Mouse (Mus musculus): Measurements from ENCODE around the gene Helt. TPM values are rescaled to one million over a fixed set of nuclear protein-coding genes. Genes with fewer than 3 reads are reported as not detected.

Gene Helt
- polyA plus RNA-seq (2016; fragmentation: Nextera tagmentation; extraction: Ambion mirVana) = not detected in 2 replicates

DNA sequence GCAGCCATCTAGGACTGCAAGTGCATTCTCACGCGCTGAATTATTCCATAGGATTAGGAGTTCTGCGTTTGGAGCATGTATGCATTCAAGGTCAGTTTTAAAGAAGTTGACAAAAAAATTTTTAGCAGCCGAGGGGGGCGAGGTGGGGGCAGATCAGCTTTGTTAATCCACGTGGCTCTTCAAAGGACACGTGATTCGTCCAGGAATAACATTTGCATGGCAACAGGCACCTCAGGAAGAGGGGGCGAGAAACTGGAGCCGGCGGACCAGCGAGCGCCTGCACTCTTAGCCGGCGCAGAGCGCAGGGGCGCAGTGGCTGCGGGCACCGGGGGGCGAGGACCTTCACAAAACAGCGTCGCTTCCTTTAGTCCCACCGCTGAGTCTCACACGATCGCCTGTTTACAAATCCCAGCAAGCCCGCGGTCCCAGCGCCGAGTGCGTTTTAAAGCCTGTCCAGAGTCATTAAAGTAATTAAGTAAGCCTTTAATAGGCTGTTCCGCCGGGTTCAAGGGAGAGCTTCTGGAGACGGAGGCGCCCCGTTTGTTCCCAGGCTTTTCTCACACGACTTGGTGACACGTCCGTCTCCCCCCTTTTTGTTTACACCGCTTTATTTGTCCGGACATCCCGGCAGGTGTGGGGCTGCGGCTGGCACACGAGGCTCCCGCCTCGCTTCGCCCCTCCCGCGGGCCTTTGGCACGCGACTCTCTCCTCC is at the start of gene Helt:
TSS of gene Helt (minus strand) at position 491 of the 712 bp plus-strand sequence.
- H3K27ac ChIP-seq (ENCODE audit: poor library complexity, severe bottlenecking) = no peak within 1 kb of the TSS
- peak within 1 kb of the TSS; percentile 2; the same call in 1 of the 2 replicates for H3K4me3 ChIP-seq
- ATAC-seq (ENCODE audit: insufficient number of reproducible peaks, low FRiP score) = no peak
- peaks cover 11% of the 10 kb centered on the region for H3K4me1 ChIP-seq (replicated peaks)
- WGBS = under 1% methylated on average over 50 of the region's 50 CpGs
- no peak within 1 kb of the TSS for H3K9ac ChIP-seq
- H3K27me3 ChIP-seq (replicated peaks) = peaks cover 95% of the 10 kb centered on the region
- no peaks in the 10 kb centered on the region for H3K36me3 ChIP-seq
- no peaks in the 10 kb centered on the region for H3K9me3 ChIP-seq (replicated peaks)
- H3K4me2 ChIP-seq = peak within 1 kb of the TSS; percentile 25

DNA sequence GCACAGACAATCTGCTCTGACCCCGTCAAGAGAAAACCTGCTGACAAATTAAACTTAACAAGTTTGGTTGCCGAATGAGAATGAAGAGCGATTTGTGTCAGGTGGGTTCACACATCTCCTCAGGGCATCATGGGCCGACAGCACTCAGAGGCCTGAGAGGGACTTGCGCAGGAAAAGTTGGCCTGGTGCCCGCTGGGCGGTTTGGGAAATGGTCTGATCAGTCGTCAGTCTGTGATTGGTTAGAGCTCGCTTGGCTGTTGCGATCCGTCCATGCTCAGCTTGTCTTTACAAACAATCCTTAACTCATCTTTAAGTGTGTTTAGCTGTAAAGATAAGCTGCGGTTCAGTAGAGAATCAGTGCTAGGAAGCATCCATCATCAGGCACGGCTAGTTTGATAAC is 47.8 kb upstream of the Helt start:
- ATAC-seq (ENCODE audit: insufficient number of reproducible peaks, low FRiP score) = 0 out of 2 replicates have a peak, but pooled peaks have one; percentile 48
- no peaks in the 10 kb centered on the region for H3K36me3 ChIP-seq
- no peaks in the 10 kb centered on the region for H3K27me3 ChIP-seq (replicated peaks)
- H3K9ac ChIP-seq = no peak overlapping the region
- H3K9me3 ChIP-seq (replicated peaks) = no peaks in the 10 kb centered on the region
- H3K4me1 ChIP-seq (replicated peaks) = 0 out of 2 replicates have a peak, but pooled peaks cover 8% of the 10 kb centered on the region
- peak overlapping the region; percentile 58 for H3K4me2 ChIP-seq
- H3K4me3 ChIP-seq = peak overlapping the region; percentile 26
- no peak overlapping the region for H3K27ac ChIP-seq (ENCODE audit: poor library complexity, severe bottlenecking)
- WGBS = 34% methylated on average over 13 of the region's 13 CpGs

DNA sequence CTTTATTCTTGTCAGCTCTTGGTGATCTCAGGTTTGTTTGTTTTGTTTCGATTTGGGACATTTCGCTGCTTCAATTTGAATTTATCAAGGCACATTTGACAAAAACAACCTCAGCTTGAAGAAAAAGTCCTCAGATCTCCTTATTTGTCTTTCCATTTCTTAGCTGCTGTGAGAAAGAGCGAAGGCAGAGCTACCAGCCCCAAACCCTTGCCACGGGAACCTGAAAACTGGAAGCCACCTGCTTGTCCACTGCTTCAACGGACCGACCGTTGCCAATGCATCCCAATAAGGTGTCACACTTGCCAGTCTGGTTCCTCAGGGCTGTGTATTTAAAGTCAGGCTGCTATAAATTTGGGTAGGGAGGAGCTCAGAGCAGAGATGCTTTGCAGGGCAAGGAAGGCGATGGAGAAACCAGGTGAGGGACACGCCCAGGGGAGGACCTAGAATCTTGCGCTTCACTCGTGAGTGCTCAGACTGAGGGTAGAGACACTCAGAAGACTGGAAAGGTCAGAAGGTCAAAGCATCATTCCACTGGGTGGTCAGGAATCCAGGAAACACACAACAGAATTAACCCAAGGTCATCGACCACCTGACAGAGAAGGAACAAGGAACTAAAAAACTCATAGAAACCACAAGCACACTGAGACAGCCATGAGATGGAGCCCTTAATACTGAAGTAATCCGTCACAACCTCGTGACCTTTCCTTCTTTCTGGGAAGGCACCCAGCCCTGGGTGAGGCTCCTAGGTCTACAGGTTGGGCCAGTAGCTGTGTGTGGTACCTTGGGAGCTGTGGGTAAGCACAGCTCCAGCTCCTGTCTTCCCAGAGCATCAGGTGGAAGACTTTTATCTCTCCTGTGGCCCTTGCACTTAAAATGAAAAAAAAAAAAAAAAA is 46.2 kb upstream of the Helt start:
- H3K9me3 ChIP-seq (replicated peaks) = no peaks in the 10 kb centered on the region
- H3K27me3 ChIP-seq (replicated peaks) = no peaks in the 10 kb centered on the region
- H3K4me3 ChIP-seq = no peak overlapping the region
- H3K4me2 ChIP-seq = no peak overlapping the region
- no peaks in the 10 kb centered on the region for H3K36me3 ChIP-seq
- no peak overlapping the region for H3K27ac ChIP-seq (ENCODE audit: poor library complexity, severe bottlenecking)
- no peak overlapping the region for H3K9ac ChIP-seq
- no peak for ATAC-seq (ENCODE audit: insufficient number of reproducible peaks, low FRiP score)
- WGBS = 81% methylated on average over 14 of the region's 14 CpGs
- 0 out of 2 replicates have a peak, but pooled peaks cover 8% of the 10 kb centered on the region for H3K4me1 ChIP-seq (replicated peaks)

DNA sequence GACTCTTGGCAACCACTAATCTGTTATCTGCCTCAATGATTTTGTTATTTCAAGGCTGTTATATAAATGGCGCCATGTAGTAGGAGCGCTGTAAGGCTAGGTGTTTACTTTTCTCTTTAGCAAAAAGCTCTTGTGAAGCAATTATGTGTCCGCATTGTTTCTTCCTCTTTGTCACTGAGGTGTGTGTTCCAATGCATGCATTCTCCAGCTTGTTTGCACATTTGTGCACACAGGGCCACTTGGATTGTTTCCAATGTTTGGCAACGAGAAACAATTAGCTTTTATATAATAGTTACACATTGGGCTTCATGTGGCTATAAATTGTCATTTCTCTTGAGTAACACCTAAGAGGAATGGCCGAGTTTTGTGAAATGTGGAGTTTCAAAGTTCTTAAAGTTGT is 44.8 kb upstream of the Helt start:
- WGBS = 84% methylated on average over 5 of the region's 5 CpGs
- Histone ChIP-seq H3K9ac (no peak overlapping the region), H3K27ac (ENCODE audit: poor library complexity, severe bottlenecking) (no peak overlapping the region), H3K27me3 (replicated peaks) (no peaks in the 10 kb centered on the region), H3K4me1 (replicated peaks) (0 out of 2 replicates have a peak, but pooled peaks cover 8% of the 10 kb centered on the region), H3K9me3 (replicated peaks) (no peaks in the 10 kb centered on the region), H3K4me3 (no peak overlapping the region), H3K36me3 (no peaks in the 10 kb centered on the region), H3K4me2 (no peak overlapping the region)
- no peak for ATAC-seq (ENCODE audit: insufficient number of reproducible peaks, low FRiP score)

DNA sequence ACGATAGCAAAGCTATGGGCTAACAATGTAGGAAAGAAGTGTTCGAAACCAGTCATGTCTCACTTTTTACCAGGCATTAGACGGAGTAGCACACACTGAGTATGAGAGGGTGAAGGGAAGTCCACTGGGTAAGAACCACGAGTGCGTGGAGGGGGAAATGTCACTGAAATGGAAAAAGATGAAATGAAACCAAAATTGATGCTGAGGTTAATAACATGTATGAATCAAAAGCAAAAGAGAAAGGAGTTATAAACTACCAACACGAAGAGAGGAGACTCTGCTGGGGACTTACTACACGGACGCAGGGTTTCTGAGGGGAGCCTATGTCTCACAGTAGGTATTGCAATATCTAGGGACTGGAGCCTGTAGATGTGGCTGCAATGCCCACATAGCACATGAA is 41.9 kb upstream of the Helt start:
- Histone ChIP-seq H3K9me3 (replicated peaks) (no peaks in the 10 kb centered on the region), H3K36me3 (no peaks in the 10 kb centered on the region), H3K27me3 (replicated peaks) (no peaks in the 10 kb centered on the region), H3K27ac (ENCODE audit: poor library complexity, severe bottlenecking) (no peak overlapping the region), H3K4me3 (no peak overlapping the region), H3K4me1 (replicated peaks) (0 out of 2 replicates have a peak, but pooled peaks cover 2% of the 10 kb centered on the region), H3K4me2 (no peak overlapping the region), H3K9ac (no peak overlapping the region)
- ATAC-seq (ENCODE audit: insufficient number of reproducible peaks, low FRiP score) = no peak
- 87% methylated on average over 8 of the region's 8 CpGs for WGBS

DNA sequence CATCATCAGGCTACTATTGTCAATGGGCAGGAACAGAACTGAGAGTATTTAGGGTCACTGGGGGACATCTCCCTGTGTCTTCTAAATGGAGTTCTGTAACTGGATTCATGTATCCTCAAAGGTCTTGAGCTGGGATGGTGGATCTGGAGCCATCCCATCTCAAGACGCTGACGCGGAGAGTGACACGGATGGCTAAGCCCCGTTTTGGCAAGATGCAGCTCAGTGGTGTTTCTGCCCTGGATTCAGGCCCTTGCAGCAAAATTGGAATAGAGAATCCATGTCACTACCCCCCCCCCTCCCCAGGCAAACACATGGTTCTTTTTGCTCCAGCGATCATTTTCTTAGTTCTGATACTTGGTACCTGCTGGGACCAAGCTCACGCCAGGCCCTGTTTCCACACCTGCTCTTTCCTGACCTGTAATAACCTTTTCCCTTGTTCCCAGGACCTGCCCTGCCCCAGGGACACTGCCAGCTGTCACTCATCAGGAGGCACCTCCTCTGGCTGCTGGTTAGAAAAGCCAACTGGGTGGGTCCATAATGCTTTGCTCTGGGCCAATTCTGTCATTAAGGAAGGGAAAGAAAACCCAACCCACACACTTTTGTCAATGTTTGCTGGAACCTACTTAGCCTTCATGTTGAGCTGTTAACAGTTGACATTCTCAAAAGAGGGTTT is 38.1 kb upstream of the Helt start:
- ATAC-seq (ENCODE audit: insufficient number of reproducible peaks, low FRiP score) = no peak
- WGBS = 90% methylated on average over 7 of the region's 7 CpGs

DNA sequence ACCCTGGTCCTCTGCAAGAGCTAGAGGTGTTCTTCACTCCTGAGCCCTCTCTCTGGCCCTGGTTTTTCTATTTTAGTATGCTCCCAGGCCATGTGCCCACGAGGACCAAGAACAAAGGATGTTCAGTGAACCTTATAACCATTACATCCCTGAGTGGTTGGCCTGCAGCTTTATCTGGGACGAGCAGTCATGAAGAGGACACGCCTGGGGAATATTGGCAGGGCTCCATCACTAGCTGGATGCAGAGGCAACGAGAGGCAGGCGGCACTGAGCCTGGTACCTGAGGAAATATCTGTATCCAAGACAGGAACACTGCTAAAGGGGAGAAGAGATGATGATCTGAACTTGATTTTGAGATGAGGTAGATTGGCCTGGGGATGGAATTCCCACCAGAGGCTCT is 37.3 kb upstream of the Helt start:
- Histone ChIP-seq H3K27me3 (replicated peaks) (no peaks in the 10 kb centered on the region), H3K4me3 (no peak overlapping the region), H3K9ac (no peak overlapping the region), H3K4me2 (no peak overlapping the region), H3K27ac (ENCODE audit: poor library complexity, severe bottlenecking) (no peak overlapping the region), H3K9me3 (replicated peaks) (no peaks in the 10 kb centered on the region), H3K36me3 (no peaks in the 10 kb centered on the region), H3K4me1 (replicated peaks) (peaks cover 19% of the 10 kb centered on the region)
- WGBS = 67% methylated on average over 5 of the region's 5 CpGs
- no peak for ATAC-seq (ENCODE audit: insufficient number of reproducible peaks, low FRiP score)

More for the DNA sequence above, 38.1 kb upstream of the Helt start:
- H3K4me2 ChIP-seq = no peak overlapping the region
- peaks cover 18% of the 10 kb centered on the region for H3K4me1 ChIP-seq (replicated peaks)
- H3K9ac ChIP-seq = no peak overlapping the region
- H3K9me3 ChIP-seq (replicated peaks) = no peaks in the 10 kb centered on the region
- H3K27me3 ChIP-seq (replicated peaks) = no peaks in the 10 kb centered on the region
- H3K4me3 ChIP-seq = no peak overlapping the region
- H3K27ac ChIP-seq (ENCODE audit: poor library complexity, severe bottlenecking) = no peak overlapping the region
- H3K36me3 ChIP-seq = no peaks in the 10 kb centered on the region

DNA sequence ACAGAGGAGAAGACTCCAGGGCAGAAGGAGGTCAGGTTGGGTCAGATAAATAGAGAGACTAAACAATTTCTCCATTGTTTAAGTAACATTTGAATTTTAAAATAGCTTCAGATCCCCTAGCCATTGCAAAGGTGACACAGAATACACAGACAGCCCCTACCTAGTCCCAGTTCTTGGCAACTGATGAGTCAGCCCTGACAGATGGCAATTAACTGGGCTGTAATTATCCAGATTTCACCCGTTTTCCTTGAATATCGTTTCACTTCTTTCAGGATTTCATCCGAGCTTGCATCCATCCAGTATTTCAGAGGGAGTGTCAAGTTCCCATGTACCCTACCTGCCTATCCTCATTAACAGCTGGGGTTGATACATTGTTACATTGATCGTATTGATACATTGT is 34.9 kb upstream of the Helt start:
- Histone ChIP-seq H3K9ac (no peak overlapping the region), H3K27ac (ENCODE audit: poor library complexity, severe bottlenecking) (no peak overlapping the region), H3K4me3 (no peak overlapping the region), H3K4me1 (replicated peaks) (peaks cover 19% of the 10 kb centered on the region), H3K4me2 (no peak overlapping the region), H3K9me3 (replicated peaks) (peaks cover 6% of the 10 kb centered on the region; the same call in 1 of the 2 replicates), H3K27me3 (replicated peaks) (no peaks in the 10 kb centered on the region), H3K36me3 (no peaks in the 10 kb centered on the region)
- no peak for ATAC-seq (ENCODE audit: insufficient number of reproducible peaks, low FRiP score)
- 79% methylated on average over 4 of the region's 4 CpGs for WGBS

DNA sequence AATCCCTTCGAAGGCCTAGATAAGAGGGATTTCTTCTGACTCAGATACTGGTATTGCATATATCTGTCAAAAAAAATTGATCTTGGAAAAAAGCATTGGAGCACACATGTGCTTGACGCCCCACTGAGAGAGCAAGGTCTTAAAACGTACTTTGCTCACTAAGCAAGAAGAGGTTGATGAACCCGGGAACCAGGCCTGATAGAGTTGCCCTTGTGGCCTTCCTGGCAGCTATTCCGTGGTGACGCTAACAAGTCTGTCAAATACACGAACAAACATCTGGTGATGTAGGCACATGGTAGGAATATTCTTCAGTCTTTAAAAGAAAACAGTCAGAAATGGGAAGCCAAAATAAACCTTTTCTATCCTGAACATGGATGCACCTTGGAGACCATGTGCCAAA is 32.8 kb upstream of the Helt start:
- Histone ChIP-seq H3K4me1 (replicated peaks) (peaks cover 24% of the 10 kb centered on the region), H3K4me2 (no peak overlapping the region), H3K4me3 (no peak overlapping the region), H3K36me3 (no peaks in the 10 kb centered on the region), H3K9me3 (replicated peaks) (peaks cover 6% of the 10 kb centered on the region; the same call in 1 of the 2 replicates), H3K27me3 (replicated peaks) (no peaks in the 10 kb centered on the region), H3K9ac (no peak overlapping the region), H3K27ac (ENCODE audit: poor library complexity, severe bottlenecking) (no peak overlapping the region)
- no peak for ATAC-seq (ENCODE audit: insufficient number of reproducible peaks, low FRiP score)
- 77% methylated on average over 7 of the region's 7 CpGs for WGBS

DNA sequence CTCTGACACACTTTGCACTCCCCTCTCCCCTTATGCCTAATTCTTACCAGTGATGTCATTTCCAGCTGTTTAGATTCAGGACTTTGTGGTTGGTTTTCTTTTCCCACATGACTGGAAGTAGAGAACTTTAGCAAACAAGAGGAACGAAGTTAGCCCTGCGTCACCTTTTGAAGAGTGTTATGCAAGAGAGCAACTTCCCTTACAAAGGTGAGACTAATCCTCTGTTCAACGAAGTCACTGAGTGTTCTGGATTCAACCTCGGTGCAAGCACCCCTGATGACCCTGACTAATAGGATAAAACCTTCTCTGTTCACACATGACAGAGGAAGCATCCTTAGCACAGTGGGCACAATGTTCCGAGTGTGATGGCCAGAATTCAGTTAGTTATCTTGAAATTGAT is 32.2 kb upstream of the Helt start:
- peaks cover 6% of the 10 kb centered on the region; the same call in 1 of the 2 replicates for H3K9me3 ChIP-seq (replicated peaks)

DNA sequence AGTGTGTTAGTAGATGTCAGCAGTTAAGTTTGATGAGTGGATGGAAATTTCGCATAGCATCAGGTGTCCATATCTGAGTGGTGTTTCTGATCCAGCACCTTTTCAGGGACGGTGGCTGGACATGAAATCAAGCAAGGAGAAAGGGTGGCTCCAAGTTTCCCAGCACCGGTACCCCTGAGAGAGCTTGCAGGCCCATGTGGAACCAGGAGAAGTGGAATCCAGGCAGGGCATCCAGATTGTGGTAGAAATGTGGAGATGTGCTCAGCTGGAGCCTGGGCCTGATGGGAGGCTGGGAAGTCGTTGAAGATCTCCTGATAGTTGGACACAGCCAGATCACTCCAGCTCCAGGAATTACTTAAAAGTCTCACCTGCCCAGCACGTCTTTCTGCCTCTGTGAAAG is 30.2 kb upstream of the Helt start:
- no peak overlapping the region for H3K4me2 ChIP-seq
- H3K4me1 ChIP-seq (replicated peaks) = peaks cover 24% of the 10 kb centered on the region
- no peak overlapping the region for H3K27ac ChIP-seq (ENCODE audit: poor library complexity, severe bottlenecking)
- H3K9me3 ChIP-seq (replicated peaks) = peaks cover 6% of the 10 kb centered on the region; the same call in 1 of the 2 replicates
- H3K9ac ChIP-seq = no peak overlapping the region
- H3K4me3 ChIP-seq = no peak overlapping the region
- no peaks in the 10 kb centered on the region for H3K36me3 ChIP-seq
- ATAC-seq (ENCODE audit: insufficient number of reproducible peaks, low FRiP score) = no peak
- 66% methylated on average over 5 of the region's 5 CpGs for WGBS
- H3K27me3 ChIP-seq (replicated peaks) = no peaks in the 10 kb centered on the region

More for the DNA sequence above, 32.2 kb upstream of the Helt start:
- Histone ChIP-seq H3K27me3 (replicated peaks) (no peaks in the 10 kb centered on the region), H3K27ac (ENCODE audit: poor library complexity, severe bottlenecking) (no peak overlapping the region), H3K36me3 (no peaks in the 10 kb centered on the region), H3K4me2 (no peak overlapping the region), H3K9ac (no peak overlapping the region), H3K4me1 (replicated peaks) (peaks cover 24% of the 10 kb centered on the region), H3K4me3 (no peak overlapping the region)
- 82% methylated on average over 5 of the region's 5 CpGs for whole genome bisulfite sequencing
- ATAC-seq (ENCODE audit: insufficient number of reproducible peaks, low FRiP score) = no peak
